Mouse (Mus musculus) liver, adult (tissue): ENCODE data around the gene Olfr486.
"Not testable (repeated sequence)": the region's sequence is repeated elsewhere in the genome, so short reads cannot be mapped to it uniquely, and the experiment has no call there.

Source experiments
- GATA4 ChIP-seq: IDR thresholded peaks from 2 replicates; pipeline ENCODE4 v1.6.1; 2014; ENCODE audit warnings: mild to moderate bottlenecking, low read length; ENCODE audit not compliant: insufficient replicate concordance

The Olfr486 gene

DNA sequence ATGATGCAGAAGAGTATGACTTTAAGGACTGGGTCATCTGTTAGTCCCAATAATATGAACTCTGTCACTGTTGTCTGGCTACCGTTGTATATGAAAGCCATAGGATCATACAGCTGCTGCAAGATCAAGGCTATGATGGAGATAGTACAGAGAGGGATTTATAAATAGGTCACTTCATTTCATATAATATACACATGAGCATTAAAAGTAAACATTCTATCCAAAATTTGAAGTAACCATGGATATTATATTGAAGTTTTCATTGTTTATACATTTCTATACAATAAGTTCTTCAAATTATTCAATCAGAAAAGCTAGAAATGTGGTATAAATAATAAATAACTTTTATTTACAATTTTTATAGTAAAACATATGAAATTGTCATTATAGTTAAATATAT lies at the start of gene Olfr486:
Gene Olfr486 (minus strand): TSS at position 101 of the 400 bp plus-strand sequence.
- not testable (repeated sequence) for TF ChIP-seq GATA4

DNA sequence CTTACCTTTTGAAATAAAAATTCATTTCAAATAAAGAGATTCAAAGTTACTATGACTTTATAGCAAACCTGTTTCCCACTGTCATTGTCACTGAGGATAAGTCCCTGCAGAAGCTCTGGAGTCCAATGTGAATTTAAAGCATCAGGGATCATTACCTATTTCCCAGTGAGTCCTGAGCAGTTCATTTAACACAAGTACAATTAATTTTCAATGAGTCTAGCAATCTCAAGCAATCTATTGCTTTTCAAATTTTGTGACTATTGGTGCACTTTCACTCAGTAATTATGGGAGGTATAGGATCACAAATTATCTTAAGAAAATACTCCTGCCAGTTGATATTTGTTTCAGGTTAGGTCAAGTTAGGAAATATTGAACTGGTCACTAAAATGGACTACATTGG lies 42.0 kb upstream of the Olfr486 start, which contains the start of gene Olfr487:
Gene Olfr487 (minus strand): TSS at position 101 of the 400 bp plus-strand sequence.
- TF ChIP-seq GATA4, result not testable (repeated sequence)

DNA sequence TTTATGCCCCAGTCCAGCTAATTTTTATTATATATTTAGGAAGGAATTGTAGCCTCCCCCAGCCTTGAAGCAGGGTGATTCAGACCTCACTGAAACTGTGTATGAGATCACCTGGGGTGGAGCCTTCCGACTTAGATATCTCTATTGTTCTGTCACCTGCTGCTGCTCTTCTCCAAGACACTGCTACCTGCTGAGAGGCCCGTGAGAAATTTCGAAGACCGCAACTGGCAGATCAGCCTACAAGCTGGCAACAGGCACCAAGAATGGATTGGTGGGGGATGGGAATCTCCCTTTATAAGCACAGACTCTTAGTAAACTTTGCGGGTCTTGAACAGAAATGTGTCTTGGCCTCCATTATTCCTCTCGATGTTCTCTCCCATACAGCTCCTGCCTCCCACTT lies 24.4 kb upstream of the Olfr486 start:
- no peak for TF ChIP-seq GATA4

DNA sequence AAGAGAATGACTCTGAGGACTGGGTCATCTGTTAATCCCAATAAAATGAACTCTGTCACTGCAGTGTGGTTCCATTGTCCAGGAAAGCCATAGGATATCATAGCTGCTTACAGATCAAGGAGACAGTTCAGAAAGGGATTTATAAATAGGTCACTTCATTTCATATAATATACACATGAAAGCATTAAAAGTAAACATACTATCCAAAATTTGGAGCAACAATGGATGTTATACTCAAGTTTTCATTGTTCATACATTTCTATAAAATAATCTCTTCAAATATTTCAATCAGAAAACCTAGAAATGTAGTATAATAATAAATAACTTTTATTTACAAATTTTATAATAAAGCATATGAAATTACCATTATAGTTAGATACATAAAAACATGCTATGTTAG lies 12.8 kb downstream of the Olfr486 start, which contains the start of gene Olfr485:
Gene Olfr485 (minus strand): TSS at position 101 of the 400 bp plus-strand sequence.
- no peak for TF ChIP-seq GATA4

DNA sequence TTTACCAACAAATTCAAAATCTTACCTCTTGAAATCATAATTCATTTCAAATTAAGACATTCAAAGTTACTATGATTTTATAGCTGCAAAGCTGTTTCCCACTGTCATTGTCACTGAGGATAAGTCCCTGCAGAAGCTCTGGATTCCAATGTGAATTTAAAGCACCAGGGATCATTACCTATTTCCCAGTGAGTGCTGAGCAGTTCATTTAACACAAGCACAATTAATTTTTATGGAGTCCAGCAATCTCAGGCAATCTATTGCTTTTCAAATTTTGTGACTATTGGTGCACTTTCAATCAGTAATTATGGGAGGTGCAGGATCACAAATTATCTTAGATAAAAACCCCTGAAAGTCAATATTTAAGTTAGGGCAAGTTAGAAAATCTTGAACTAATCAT lies 45.2 kb downstream of the Olfr486 start, which contains the start of gene Olfr484:
Gene Olfr484 (minus strand): TSS at position 101 of the 400 bp plus-strand sequence.
- TF ChIP-seq GATA4, result no peak
